Mouse (Mus musculus) gastrocnemius, postnatal 36 days (tissue): ENCODE measurements around the gene Fbxl21. TPM values are rescaled to one million over a fixed set of nuclear protein-coding genes. Genes with fewer than 3 reads are reported as not detected.

Experiments used
- DNase-seq, 2 experiments: peaks; one replicate each; pipeline ENCODE4 v3.0.0; 2022
- intact Hi-C: fragments of 180-260 bp; cut with DNase I; formaldehyde crosslinking; loops from one replicate; pipeline ENCODE4 v1.15.1; 2025
- total RNA-seq, 2 experiments: library from RNA; stranded (reverse); gene quantifications; 2 replicates each; pipeline ENCODE4 v1.2.3; 2021

The Fbxl21 gene
- total RNA-seq, 2 experiments from 2014 or later, result 0.23 TPM; not detected in 1

DNA sequence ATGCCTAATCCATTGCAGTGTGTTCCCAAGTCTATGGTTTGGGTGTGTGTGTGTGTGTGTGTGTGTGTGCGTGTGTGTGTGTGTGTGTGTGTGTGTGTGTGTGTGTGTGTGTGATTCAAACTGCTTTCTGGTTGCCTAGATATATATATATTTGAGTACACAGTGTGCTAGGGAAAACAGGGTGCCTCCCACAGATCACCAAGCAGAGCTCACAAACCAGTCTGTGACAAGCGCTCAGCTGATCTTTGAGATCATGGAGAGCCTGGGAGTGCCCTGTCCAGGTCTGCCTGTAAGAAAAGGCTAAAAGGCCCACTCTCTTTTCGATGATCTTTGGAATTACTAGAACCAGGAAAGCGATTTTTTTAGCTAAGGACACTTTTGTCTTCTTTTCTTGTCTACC, 52.8 kb downstream of the Fbxl21 start:
- intact Hi-C loops, result loop anchor here (5.0 kb wide), 2 partner anchors 67 to 82 kb away; no protein-coding TSS in a partner anchor
- no peak for DNase-seq

DNA sequence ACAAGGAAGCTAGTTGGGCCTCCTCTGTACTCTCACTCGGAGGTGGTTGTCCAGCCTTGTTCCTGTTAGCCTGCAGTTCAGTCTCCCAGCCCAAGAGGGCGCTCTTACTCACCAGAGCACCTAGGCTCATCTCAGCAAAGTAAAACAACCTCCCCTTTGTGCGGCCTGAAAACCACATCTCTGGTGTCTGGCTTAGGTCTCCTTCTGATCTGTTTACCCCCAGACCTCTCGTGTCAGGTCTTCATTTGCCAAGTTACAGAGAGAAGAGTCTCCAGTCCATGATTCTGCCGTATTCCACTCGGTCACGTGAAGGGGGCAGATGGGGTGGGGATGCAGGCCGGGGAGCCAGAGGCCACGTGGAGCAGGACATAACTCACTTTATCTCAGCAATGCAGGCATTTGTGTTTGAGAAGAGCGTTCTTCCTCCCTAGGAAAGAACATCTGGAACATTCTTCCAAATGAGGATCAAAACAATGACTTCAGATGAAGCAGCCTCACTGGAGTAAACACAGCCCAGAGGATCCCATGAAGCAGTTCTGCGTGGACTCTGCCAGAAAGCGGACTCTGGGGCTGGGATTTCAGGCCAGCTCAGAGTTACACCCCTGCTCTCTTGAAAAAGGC, 53.5 kb downstream of the Fbxl21 start:
- peak; percentile 72 to 81 for DNase-seq
- intact Hi-C loops, result loop anchor here (5.0 kb wide), 2 partner anchors 66 to 81 kb away; no protein-coding TSS in a partner anchor

DNA sequence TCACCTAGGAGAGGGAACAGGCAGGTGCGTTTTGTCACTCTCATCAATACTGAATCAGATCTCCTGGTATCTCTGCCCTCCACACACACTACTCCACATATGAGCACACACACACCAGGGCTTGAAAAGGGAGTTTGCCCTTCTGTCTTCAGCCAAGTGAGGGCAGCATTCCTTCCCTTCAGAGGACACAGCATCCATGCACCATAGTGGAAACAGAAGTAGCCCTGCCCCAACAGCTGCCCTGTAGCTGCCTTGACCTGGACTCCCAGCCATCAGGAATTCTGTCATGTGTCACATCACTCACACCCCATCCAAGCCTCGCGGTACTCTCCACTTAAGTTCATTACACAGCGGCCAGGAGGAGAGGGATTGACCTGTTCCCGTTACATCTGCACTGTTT, 55.8 kb downstream of the Fbxl21 start:
- no peak for DNase-seq
- intact Hi-C loops, result loop anchor here (5.0 kb wide), 2 partner anchors 64 to 79 kb away; no protein-coding TSS in a partner anchor

DNA sequence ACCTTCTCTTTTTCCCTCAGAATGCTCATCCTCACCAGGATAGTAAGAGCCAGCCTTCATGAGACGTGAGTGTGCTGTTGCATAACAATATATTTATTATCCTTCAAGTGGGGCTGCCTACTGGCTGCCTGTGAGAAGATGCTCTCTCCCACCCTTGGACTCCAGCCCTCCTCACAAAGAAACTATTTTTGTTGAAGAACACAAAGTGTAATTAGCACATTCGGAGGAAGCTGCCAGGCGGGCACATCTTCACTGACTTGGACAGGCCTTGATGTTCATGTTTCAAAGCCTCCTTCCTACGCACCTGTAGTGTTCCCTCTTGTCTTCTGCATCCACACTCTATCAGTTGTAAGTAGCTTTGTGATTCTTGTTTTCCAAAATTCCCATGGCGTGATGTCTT, 58.2 kb downstream of the Fbxl21 start:
- intact Hi-C loops, result no loop called here
- DNase-seq, result no peak

DNA sequence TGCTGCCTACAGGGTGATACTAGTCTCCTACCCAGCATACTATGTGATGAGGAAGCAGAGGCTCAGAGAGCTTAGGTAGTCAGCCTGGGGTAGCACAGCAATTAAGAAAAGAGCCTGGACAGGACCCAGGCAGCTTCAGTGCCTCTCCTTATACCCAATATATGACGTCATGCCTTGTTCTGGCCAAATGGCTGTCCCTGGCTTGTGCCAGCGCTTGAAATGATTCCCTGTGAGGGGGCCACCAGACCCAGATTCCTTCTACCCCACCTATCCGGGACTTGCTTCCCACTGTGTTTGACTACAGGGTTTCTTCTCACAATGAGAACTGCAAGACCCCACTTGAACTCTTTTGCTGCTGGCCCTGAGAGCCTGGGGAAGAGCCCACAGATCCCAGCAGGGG, 59.2 kb downstream of the Fbxl21 start:
- intact Hi-C loops, result no loop called here
- DNase-seq, result no peak

DNA sequence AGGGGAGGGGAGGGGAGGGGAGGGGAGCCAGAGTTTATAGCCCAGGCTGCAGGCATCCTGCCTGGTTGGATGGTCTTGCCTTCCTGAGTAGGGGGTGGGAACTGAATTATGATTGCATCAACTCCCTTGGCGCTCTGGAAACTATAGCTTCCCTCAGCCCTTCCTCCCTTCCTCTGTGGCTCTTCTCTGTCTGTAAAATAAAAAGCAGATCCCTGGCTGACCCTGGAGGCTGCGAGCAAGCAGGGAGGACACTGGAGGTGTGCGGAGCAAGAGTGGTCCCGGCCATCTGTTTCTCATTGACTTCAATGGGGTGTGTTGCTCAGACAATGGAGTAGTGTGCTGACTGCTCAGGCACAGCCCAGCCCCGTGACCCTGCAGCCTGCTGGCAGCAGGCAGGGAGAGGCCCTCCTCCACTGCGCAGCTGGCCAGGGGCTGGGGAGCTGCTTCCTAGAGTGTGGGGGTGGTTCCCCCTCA, 59.7 kb downstream of the Fbxl21 start:
- DNase-seq, result peak; percentile 51
- intact Hi-C loops, result no loop called here

DNA sequence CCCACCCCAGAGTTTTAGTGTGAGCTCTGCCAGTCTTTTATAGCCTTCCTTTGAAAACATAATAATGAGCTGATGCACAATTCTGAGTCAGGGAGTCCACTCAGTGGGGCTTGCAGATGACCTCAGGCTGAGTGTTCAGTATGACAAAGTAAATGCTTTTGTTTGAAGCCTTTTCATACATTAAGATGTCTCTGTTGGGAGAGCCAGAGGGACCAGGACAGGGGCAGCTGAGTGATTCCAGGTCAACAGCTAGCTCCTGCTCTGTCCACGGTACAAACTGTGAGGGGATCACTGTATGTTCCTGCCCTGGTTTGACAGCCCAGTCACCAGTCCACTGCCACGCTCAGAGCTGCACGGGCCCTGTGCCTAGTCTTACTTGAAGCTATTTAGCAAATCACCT, 60.4 kb downstream of the Fbxl21 start:
- intact Hi-C loops, result no loop called here
- DNase-seq, result no peak

DNA sequence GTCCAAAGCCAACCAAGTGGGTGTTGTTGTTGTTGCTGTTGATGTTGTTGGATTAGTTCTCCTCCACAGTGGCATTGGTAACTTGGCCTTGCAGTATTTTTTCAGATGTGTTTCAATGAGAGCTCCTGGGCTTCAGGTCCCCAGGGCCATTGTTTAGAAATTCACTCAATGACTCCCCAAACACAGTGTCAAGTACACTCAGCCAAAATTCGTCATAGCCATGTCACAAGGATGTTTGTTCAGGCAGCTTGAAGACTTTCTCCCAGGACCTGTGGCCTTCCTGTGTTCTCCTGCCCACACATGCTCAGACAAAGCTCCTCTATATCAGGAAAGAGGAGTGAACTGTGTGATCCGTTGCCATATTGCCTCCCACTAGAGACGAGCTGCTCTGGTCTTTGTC, 63.8 kb downstream of the Fbxl21 start:
- DNase-seq, result no peak
- intact Hi-C loops, result no loop called here

Other genes starting within 250 kb of the Fbxl21 start
- gene Cxcl14, start 225.9 kb upstream of the Fbxl21 start, total RNA-seq, result 10 to 100 TPM; 43.4 to 63.2 TPM
- gene Gm3045, start 95.9 kb upstream of the Fbxl21 start, total RNA-seq, result not detected
- gene Slc25a48, start 84.1 kb upstream of the Fbxl21 start, total RNA-seq, result under 1 TPM in 1 of 2 experiments, not detected in 1; 0.10 TPM
- gene Il9, start 40.2 kb upstream of the Fbxl21 start, total RNA-seq, result not detected
- not detected for gene Lect2, start 26.0 kb downstream of the Fbxl21 start, total RNA-seq
- gene Tgfbi, start 87.1 kb downstream of the Fbxl21 start, total RNA-seq, result 10 to 100 TPM; 14.1 to 17.1 TPM
- gene Smad5, start 180.5 kb downstream of the Fbxl21 start, total RNA-seq, result 10 to 100 TPM; 16.9 to 18.7 TPM
- gene Gm45623, start 231.4 kb downstream of the Fbxl21 start, total RNA-seq, result not detected